Mouse (Mus musculus) heart, adult 11 months (tissue): ENCODE measurements around the gene Pi16.
"Not testable (repeated sequence)": the region's sequence is repeated elsewhere in the genome, so short reads cannot be mapped to it uniquely, and the experiment has no call there.

Source experiments
- DNase-seq: peaks from one replicate; pipeline ENCODE4 v3.0.0; 2022

Gene Pi16

GRCm38 (mm10) chr17:29330671-29331410 lies 13.4 kb downstream of the Pi16 start:
- peak; percentile 95 for DNase-seq

- DNase-seq = peak; percentile 93
Observed at GRCm38 (mm10) chr17:29332186-29332685, 14.8 kb downstream of the Pi16 start.

- peak; percentile 90 for DNase-seq
Observed at GRCm38 (mm10) chr17:29336266-29336990, 18.9 kb downstream of the Pi16 start.

GRCm38 (mm10) chr17:29337979-29338823 lies 20.7 kb downstream of the Pi16 start:
- peak; percentile 91 for DNase-seq

- peak; percentile 97 for DNase-seq
Observed at GRCm38 (mm10) chr17:29339170-29339768, 21.8 kb downstream of the Pi16 start.

- peak; percentile 98 for DNase-seq
Observed at GRCm38 (mm10) chr17:29340406-29341261, 23.2 kb downstream of the Pi16 start.

GRCm38 (mm10) chr17:29341591-29342003 lies 24.1 kb downstream of the Pi16 start:
- DNase-seq = peak; percentile 97

- DNase-seq = peak; percentile 98
Observed at GRCm38 (mm10) chr17:29342010-29342910, 24.8 kb downstream of the Pi16 start.

GRCm38 (mm10) chr17:29343241-29343640 lies 25.8 kb downstream of the Pi16 start:
- peak; percentile 85 for DNase-seq

- DNase-seq = peak; percentile 91
Observed at GRCm38 (mm10) chr17:29345272-29345671, 27.8 kb downstream of the Pi16 start.

GRCm38 (mm10) chr17:29346496-29347125 lies 29.1 kb downstream of the Pi16 start:
- DNase-seq = peak; percentile 97

GRCm38 (mm10) chr17:29347126-29347644 lies 29.7 kb downstream of the Pi16 start:
- DNase-seq = peak; percentile 95

GRCm38 (mm10) chr17:29347645-29348256 lies 30.3 kb downstream of the Pi16 start, which contains the start of gene Mtch1:
Mtch1 (minus strand) TSS chr17:29347934.
- peak; percentile 100 for DNase-seq

- no peak for DNase-seq
Observed at GRCm38 (mm10) chr17:29348996-29349395, 31.5 kb downstream of the Pi16 start.

GRCm38 (mm10) chr17:29351056-29351455 lies 33.6 kb downstream of the Pi16 start:
- DNase-seq = not testable (repeated sequence)

GRCm38 (mm10) chr17:29355461-29355840 lies 38.0 kb downstream of the Pi16 start:
- DNase-seq = no peak

GRCm38 (mm10) chr17:29355841-29356478 lies 38.5 kb downstream of the Pi16 start:
- DNase-seq = peak; percentile 98

GRCm38 (mm10) chr17:29356479-29356856 lies 39.0 kb downstream of the Pi16 start:
- peak; percentile 99 for DNase-seq

GRCm38 (mm10) chr17:29356882-29357281 lies 39.4 kb downstream of the Pi16 start:
- DNase-seq = no peak
